Mouse (Mus musculus): ENCODE measurements around the gene Col27a1. TPM values are rescaled to one million over a fixed set of nuclear protein-coding genes. Genes with fewer than 3 reads are reported as not detected.

The Col27a1 gene
- polyA plus RNA-seq, 1 experiment from 2014 or later, result 25.8 TPM

DNA sequence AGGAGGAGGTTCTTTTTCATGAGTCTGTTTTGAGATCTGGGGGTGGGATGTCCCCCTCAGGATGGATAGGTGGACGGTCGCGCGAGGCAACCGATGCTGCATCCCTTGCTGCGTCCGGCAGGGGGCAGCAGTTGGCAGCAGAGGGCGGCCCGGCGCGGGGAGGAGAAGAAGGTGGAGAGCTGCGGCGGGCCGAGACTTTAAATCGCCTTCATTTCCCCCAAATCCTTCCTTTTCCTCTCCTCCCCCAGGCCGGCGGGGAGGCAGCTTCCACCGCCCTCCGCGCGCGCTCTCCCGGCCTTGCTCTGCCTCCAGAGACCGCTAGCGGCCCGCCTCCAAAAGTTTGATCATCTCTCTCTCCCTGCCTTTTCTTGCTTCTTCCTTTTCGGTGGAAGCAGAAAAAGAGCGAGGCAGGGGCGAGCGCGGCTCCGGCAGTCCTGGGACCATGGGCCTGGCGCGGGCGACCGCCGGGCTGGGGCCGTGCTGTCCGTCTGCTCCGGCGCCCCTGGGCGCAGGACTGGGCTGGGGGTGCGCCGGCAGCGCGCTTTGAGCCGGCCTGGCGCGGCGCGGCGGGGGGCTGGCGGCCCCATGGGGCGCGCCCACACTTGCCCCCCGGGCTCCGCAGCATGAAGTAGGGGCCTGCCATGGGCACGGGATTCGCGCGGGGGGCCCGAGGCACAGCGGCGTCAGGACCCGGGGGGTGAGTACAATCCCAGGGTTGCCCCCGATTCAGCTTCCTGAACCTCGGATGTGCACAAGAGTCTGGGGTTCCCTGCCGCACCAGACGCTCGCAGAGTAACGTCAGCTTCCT lies 1.6 kb downstream of the Col27a1 start:
- TF ChIP-seq CTCF (IDR thresholded peaks at IDR 0.05; ENCODE audit: low read depth), result peak; percentile 98
- WGBS, result under 1% methylated on average over 70 of the region's 71 CpGs
- Histone ChIP-seq H3K4me3 (ENCODE audit: low read depth, low read length) (peak overlapping the region; percentile 83), H3K9ac (peak overlapping the region; percentile 85), H3K4me1 (ENCODE audit: insufficient read depth) (0 out of 2 replicates have a peak, but pooled peaks cover 4% of the 10 kb centered on the region), H3K27me3 (ENCODE audit: insufficient read depth, low read length) (peaks cover 11% of the 10 kb centered on the region), H3K9me3 (ENCODE audit: low read depth, low read length) (no peaks in the 10 kb centered on the region), H3K27ac (ENCODE audit: low read depth) (no peak overlapping the region; the same call in none of the 2 replicates), H3K36me3 (ENCODE audit: insufficient read depth) (0 out of 2 replicates have a peak, but pooled peaks cover 7% of the 10 kb centered on the region), H3K4me2 (peak overlapping the region; percentile 92)
- DNase-seq, result peak; percentile 90
- peak; percentile 44 for ATAC-seq (ENCODE audit: insufficient read depth)

DNA sequence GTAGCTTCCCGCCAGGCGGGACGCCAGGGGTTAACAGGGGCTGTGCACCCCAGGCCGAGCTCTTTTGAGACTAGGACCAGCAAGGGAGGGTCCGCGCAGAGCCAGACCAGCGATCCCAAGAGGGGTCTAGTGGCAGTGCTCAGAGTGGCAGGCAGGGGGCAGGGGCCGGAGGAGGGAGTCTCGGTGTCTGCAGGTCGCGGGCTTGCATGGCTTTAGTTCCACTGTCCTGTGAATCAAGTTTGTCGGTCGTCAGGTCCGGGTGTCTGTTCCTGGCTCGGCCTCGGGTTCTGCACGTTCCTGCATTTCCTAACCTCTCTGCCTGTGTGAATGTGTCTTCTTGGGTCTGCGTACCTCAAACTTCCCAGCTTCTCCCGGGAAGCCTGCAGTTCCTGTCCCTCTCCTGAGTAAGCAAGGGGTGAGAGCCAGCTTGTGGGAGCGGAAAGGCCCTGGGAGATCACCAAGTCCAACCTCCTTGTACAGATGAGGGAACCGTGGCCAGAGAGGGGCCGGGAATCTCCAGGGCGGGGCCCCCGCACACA lies 2.3 kb downstream of the Col27a1 start:
- H3K4me2 ChIP-seq, result peak overlapping the region; percentile 92
- H3K27ac ChIP-seq (ENCODE audit: low read depth), result no peak overlapping the region; the same call in none of the 2 replicates
- peaks cover 9% of the 10 kb centered on the region for H3K36me3 ChIP-seq (ENCODE audit: insufficient read depth)
- WGBS, result under 1% methylated on average over 24 of the region's 24 CpGs
- peak overlapping the region; percentile 85 for H3K9ac ChIP-seq
- ATAC-seq (ENCODE audit: insufficient read depth), result peak; percentile 54
- H3K27me3 ChIP-seq (ENCODE audit: insufficient read depth, low read length), result peaks cover 11% of the 10 kb centered on the region
- peak; percentile 79 for TF ChIP-seq CTCF (IDR thresholded peaks at IDR 0.05; ENCODE audit: low read depth)
- H3K9me3 ChIP-seq (ENCODE audit: low read depth, low read length), result no peaks in the 10 kb centered on the region
- peak overlapping the region; percentile 83 for H3K4me3 ChIP-seq (ENCODE audit: low read depth, low read length)
- H3K4me1 ChIP-seq (ENCODE audit: insufficient read depth), result 0 out of 2 replicates have a peak, but pooled peaks cover 4% of the 10 kb centered on the region
- DNase-seq, result peak; percentile 74

DNA sequence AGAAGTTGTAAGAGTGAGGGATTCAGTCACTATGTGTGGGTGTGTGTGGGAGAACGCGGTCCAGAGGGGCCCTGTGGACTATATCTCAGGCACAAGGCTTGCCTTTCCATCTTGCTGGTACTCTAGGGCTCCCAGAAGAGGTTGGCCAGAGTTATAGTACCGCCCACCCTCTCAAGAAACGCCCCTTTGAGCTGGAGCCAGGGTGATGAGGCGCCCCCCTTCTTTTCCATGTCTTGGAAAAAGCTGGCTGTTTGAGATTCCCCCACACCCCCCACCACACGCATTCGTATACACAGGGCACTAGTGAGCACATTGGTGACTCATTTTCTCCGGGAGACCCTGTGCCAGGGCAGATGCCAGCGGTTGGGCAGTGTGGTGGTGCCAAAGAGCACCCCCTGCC lies 2.8 kb downstream of the Col27a1 start:
- Histone ChIP-seq H3K27me3 (ENCODE audit: insufficient read depth, low read length) (peaks cover 11% of the 10 kb centered on the region), H3K4me3 (ENCODE audit: low read depth, low read length) (peak overlapping the region; percentile 83), H3K9ac (peak overlapping the region; percentile 85), H3K4me2 (peak overlapping the region; percentile 92), H3K36me3 (ENCODE audit: insufficient read depth) (peaks cover 14% of the 10 kb centered on the region), H3K4me1 (ENCODE audit: insufficient read depth) (0 out of 2 replicates have a peak, but pooled peaks cover 4% of the 10 kb centered on the region), H3K9me3 (ENCODE audit: low read depth, low read length) (no peaks in the 10 kb centered on the region), H3K27ac (ENCODE audit: low read depth) (peak overlapping the region; percentile 2)
- ATAC-seq (ENCODE audit: insufficient read depth) (peak; percentile 60), DNase-seq (peak; percentile 87)
- WGBS, result 9% methylated on average over 9 of the region's 9 CpGs
- no peak for TF ChIP-seq CTCF (IDR thresholded peaks at IDR 0.05; ENCODE audit: low read depth)

DNA sequence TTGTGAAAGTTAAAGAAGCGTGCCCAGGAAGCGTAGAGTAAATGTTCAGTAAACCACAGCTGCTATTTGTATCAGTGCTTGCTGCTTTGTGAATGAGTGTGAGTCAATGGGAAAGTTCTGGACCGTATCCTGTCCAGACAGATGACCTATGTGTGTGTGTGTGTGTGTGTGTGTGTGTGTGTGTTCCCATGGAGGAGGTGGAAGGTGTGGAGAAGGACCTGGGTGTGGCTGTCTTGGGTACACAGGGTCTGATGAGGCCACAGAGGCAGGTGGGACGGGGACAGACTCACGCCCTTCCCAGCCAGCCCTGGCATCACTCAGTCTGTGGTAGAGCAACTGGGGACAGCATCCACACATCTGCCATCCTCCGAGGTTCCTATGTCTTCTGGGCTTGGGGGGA lies 3.7 kb downstream of the Col27a1 start:
- Histone ChIP-seq H3K27me3 (ENCODE audit: insufficient read depth, low read length) (peaks cover 11% of the 10 kb centered on the region), H3K27ac (ENCODE audit: low read depth) (peak overlapping the region; percentile 2; the same call in 1 of the 2 replicates), H3K36me3 (ENCODE audit: insufficient read depth) (peaks cover 24% of the 10 kb centered on the region), H3K4me3 (ENCODE audit: low read depth, low read length) (no peak overlapping the region), H3K4me2 (peak overlapping the region; percentile 92), H3K4me1 (ENCODE audit: insufficient read depth) (0 out of 2 replicates have a peak, but pooled peaks cover 4% of the 10 kb centered on the region), H3K9me3 (ENCODE audit: low read depth, low read length) (no peaks in the 10 kb centered on the region), H3K9ac (no peak overlapping the region; the same call in 1 of the 2 replicates)
- no peak for TF ChIP-seq CTCF (IDR thresholded peaks at IDR 0.05; ENCODE audit: low read depth)
- WGBS, result 62% methylated on average over 6 of the region's 6 CpGs
- ATAC-seq (ENCODE audit: insufficient read depth) (no peak), DNase-seq (no peak)

DNA sequence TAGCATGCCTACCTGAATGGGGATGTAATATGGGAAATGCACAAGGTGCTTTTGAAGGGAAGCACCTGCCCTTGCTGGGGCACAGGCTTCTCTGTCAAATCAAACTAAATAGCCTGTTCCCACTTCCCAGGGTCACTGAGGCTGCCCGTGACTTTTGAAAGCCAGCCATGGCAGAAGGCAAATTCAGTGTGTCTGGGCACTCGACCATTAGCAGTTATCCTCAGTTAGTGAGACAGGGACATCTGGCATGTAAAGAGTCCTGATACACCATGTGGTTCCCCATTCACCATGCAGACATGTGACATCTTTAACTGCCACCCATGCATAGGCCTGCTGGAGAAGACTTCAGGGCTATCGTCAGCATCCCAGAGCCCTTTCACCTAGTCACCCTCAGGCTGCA lies 5.3 kb downstream of the Col27a1 start:
- Histone ChIP-seq H3K4me1 (ENCODE audit: insufficient read depth) (0 out of 2 replicates have a peak, but pooled peaks cover 4% of the 10 kb centered on the region), H3K4me3 (ENCODE audit: low read depth, low read length) (no peak overlapping the region), H3K9ac (no peak overlapping the region), H3K36me3 (ENCODE audit: insufficient read depth) (peaks cover 38% of the 10 kb centered on the region), H3K27ac (ENCODE audit: low read depth) (no peak overlapping the region), H3K27me3 (ENCODE audit: insufficient read depth, low read length) (peaks cover 7% of the 10 kb centered on the region), H3K9me3 (ENCODE audit: low read depth, low read length) (no peaks in the 10 kb centered on the region), H3K4me2 (no peak overlapping the region)
- ATAC-seq (ENCODE audit: insufficient read depth) (no peak), DNase-seq (no peak)
- no peak for TF ChIP-seq CTCF (IDR thresholded peaks at IDR 0.05; ENCODE audit: low read depth)
- 82% methylated on average over 3 of the region's 3 CpGs for WGBS

DNA sequence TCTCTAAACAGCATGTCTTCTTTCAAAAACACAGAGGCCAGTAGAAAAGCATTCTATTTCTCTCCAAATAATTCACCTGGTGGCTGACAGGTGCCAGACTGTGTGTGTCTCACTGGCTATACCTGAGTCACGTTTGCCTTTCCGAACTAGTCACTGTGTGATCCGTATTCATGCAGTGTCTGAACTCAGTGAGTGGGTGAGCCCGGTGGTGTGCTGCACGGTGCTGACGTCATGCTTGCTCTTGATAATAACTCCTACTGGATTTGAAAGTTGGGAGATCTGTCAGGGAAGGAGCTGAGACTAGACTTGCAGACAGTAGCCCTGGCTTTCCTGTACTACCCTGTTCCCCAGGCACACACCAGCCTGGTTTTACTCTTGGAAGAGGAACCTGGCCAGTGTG lies 5.8 kb downstream of the Col27a1 start:
- peaks cover 44% of the 10 kb centered on the region for H3K36me3 ChIP-seq (ENCODE audit: insufficient read depth)
- no peak overlapping the region for H3K4me3 ChIP-seq (ENCODE audit: low read depth, low read length)
- H3K9me3 ChIP-seq (ENCODE audit: low read depth, low read length), result no peaks in the 10 kb centered on the region
- peaks cover 1% of the 10 kb centered on the region; the same call in 1 of the 2 replicates for H3K27me3 ChIP-seq (ENCODE audit: insufficient read depth, low read length)
- ATAC-seq (ENCODE audit: insufficient read depth) (no peak), DNase-seq (no peak)
- H3K4me1 ChIP-seq (ENCODE audit: insufficient read depth), result 0 out of 2 replicates have a peak, but pooled peaks cover 1% of the 10 kb centered on the region
- no peak overlapping the region for H3K27ac ChIP-seq (ENCODE audit: low read depth)
- no peak overlapping the region for H3K4me2 ChIP-seq
- no peak overlapping the region for H3K9ac ChIP-seq
- TF ChIP-seq CTCF (IDR thresholded peaks at IDR 0.05; ENCODE audit: low read depth), result no peak
- WGBS, result 76% methylated on average over 6 of the region's 6 CpGs
